Mouse (Mus musculus): Measurements from ENCODE around the gene Slc12a1.

Gene Slc12a1

DNA sequence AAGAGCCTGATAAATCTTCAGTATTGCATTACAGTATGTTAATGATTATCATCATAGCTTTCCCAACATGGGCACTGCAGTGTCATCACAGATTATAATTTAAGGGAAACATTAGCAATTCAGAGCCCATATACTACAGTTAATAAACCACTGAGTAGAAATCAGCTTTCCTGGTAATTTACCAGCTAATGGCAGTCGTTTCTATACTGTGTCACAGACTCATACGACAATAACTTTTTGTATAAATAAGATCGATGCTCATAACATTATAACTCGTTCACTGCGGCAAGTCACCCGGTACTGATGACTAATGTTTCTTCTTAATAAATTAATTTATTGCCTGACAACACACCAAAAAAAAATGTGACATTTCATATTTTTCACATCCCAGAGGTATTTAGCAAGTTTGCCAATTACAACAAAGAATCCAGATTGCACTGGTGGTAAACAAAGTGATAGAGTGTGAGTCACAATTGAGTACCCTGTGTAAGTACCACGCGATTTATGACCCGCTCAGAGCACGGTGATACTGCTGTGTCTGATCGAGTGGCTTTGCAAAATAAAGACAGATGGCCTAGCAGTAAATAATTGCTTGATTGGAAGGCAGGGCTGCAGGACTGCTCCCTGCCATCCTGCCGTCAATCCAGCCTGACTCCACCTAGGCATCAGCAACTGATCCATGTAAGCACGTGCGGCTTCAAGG, 56.7 kb downstream of the Slc12a1 start:
- no peak for DNase-seq (ENCODE audit: low read depth, low spot score)

DNA sequence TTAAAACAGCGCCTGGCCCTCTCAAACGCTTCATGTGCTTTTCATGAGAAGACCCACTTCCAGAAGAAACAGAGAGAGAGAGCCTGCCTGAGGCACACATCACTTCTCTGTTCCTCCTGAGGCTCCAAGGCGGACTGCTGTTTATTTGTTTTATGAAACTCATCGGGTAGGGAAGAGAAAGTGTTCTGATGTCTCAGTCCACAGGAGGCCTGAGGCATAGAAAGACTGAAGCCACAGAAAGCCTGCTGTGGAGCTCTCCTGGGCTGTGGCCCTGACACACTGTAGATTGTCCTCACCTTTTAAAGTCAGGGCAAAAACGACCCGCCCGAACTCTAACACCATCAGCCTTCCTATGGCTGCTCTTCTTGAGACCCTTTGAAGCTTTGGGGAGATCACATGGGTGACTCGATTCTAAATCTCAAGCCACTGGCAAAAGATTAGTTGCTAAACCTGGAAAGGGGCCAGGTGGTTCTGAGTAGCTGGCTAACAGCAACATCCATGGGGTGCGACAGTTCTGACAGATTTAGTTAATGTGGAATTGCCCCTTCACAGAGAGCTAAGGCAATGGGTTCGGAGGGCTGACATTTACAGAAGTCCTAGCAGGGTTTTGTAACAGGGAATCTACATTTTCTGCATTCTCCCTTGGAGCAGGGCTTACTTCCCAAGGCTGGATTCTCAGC, 59.7 kb downstream of the Slc12a1 start:
- DNase-seq (ENCODE audit: low read depth, low spot score): no peak

DNA sequence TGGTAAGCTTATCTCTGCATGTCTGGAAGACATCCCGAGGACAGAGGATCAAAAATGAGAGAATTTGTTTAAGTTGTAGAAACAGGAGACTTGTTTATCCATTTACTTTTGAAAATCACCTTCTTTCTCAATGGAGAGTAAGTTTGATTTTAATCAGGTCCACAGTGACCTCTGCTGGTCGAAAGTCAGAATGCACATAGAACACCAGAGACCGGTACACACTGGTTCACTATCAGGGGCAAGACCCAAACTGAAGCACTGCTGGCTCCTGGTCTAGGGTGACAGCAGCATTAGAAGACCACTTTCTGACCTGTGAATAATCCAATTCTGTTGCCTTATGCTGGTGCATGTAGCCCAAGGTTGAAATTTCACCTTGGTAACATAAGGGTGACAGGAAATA, 62.3 kb downstream of the Slc12a1 start:
- peak; percentile 27 for DNase-seq (ENCODE audit: low read depth, low spot score)

DNA sequence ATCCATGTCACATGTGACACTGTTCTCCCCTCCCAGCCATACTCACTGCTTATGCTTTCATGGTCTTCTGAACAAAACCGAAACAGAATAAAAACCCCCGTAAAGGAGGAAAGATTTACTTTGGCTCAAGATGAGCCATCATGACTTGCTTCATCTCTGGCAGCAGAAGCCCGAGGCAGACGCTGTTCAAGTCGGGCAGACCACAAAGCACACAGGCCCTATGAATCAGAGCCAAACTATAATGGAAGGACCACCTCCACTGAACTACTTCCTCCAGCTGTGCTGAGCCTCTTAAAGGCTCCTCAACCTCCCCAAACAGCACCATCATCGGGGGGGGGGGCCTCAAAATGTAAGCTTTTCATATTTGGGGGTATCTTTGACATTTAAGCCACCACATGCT, 65.0 kb downstream of the Slc12a1 start:
- DNase-seq (ENCODE audit: low read depth, low spot score): no peak

DNA sequence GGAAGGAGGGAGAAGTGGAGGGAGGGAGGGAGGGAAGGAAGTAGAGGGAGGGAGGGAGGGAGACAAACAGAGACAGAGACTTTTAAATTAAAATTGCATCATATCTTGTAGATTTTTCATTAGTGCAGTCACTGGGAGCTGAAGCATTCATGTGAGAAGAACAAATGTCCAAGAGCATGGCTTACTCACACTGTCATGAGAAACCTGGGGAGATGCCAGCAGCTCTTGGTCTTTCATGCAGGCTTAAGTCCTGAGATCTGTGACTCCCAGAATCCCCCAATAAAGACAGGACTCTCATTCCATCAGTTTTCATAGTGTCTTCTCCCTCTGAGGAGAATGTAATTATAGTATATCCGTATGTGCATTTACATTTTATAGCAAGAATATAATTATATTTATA, 66.3 kb downstream of the Slc12a1 start:
- no peak for DNase-seq (ENCODE audit: low read depth, low spot score)

DNA sequence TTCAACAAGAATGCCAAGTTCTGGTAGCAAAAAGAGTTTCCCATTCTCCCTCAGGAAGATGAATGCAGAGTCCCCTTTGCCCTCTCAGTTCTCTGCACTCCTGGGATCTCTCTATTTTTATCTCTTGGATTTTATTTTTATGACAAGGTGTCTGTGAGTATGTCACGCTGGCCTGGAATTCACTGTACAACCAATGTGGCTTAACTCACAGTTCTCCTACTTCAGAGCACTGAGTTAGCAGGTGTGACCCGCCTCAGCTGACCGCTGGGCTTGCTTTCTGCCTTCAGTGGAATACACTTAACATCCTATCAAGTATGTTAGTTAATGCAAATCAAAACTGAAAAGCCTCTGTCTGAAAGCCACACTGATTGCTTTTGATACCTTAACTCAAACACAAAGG, 67.0 kb downstream of the Slc12a1 start:
- DNase-seq (ENCODE audit: low read depth, low spot score): no peak

DNA sequence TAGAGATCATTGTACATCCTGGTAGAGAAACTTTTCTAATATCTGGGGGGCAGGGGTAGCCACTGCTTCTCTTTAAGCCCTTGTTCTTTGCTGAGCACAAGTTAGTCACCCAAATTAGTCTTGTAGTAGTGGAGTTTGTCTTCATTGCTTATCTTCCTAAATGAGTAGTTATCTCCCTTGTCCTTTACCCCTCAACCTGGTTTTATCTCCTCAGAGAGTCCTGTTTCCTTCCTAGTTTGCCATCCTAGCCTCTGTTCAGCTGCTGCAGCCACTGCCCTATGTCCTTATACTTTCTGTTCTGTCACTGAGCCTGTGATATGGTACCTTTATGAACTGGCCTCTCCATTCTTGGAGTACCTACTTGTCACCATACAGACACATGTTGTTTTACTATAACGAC, 69.4 kb downstream of the Slc12a1 start:
- no peak for DNase-seq (ENCODE audit: low read depth, low spot score)

DNA sequence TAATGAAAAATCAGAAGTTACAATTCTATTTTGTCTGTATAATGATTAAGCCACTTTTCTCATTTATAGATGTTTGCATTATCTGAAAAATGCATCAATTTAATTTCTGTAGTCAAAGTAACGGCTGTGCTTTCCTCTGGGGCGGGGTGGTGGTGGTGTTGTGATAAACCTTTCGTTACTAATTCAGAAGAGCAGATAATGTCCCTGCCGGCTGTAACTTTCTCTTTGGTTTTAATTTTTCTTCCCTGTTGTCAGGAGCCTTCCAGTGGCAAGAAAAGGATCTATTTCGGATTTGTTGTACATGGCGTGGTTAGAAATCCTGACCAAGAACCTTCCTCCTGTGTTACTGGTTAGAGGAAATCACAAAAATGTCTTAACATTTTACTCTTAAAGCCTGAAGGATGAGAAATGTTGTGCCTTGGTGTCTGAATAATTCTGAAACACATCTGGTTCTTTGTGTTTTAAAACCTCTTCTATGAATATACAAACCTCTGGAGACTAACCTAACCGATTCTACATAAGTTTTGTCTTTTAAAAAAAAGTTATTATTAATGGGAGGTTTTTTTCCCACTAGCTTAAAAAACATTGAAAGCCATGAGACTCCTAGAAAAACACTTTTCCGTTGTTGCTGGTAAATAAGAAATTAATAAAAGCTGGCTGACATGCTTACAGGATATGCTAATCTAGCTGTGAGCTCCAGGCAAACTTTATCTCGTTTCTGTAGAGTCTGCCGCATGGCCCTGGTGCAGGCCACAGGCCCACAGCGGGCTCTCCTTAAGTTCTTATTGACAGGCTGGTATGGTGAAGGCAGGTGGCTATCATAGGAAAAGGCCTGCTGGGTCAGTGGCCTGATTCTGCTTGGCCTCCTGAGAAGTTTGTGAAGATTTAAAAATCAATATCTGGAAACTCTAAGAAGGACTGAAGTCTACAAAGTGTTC, 76.4 kb downstream of the Slc12a1 start:
- no peak for DNase-seq (ENCODE audit: low read depth, low spot score)

DNA sequence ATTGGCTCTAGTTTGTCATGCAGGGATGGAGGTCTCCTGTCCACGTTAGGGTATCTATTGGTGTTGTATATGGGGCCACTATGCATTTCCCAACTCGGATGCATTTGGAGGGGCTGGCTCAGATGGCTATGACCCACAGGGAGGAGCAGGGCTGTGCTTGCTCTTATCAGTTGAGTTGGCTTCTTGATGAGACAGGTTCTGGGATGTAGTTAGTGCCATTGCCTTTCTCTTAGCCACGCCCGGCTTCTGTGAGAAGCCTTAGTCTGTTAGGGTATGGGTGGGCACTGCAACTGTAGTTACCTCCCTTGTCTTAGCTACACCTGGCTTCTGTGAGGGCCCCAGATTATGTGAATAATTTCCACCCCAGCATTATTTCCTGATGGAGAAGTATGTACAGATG, 79.9 kb downstream of the Slc12a1 start:
- no peak for DNase-seq (ENCODE audit: low read depth, low spot score)

DNA sequence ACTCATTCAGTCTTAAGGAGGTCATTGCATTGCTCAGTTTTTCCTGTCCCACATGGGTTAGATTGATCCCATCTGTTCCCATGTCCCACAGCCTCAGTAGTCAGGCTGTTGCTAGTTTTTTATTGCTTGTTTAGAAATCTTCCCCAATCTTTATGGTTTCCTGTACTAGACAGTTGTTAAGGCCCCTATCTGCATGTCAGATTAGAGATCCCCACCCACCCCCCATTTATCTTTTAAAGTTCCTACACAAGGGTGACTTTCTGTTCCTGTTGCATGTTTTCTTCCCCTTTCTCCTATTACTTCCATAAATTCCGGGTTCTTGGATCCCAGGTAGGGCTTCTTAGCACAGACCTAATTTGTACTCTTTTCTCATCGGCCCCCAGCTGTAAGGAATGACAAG, 81.2 kb downstream of the Slc12a1 start:
- DNase-seq (ENCODE audit: low read depth, low spot score): no peak

DNA sequence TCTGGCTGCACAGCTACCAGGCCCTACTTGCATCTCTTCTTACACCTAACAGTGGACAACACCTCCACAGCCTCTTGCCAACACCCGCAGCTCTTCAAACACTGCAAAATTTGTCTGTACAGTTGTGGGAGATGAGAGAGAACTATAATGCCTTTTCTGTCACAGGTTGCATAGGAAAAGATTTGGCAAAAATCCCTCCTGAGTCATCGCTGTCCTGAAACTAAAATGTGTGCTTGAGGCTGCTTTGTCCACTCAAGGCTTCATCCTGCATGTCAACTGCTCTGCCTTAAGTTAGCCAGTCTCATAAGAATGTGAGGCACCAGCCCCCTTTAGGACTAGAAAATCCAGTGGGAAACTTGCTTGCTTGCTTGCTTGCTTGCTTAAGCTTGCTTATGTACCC, 81.7 kb downstream of the Slc12a1 start:
- DNase-seq (ENCODE audit: low read depth, low spot score): no peak

DNA sequence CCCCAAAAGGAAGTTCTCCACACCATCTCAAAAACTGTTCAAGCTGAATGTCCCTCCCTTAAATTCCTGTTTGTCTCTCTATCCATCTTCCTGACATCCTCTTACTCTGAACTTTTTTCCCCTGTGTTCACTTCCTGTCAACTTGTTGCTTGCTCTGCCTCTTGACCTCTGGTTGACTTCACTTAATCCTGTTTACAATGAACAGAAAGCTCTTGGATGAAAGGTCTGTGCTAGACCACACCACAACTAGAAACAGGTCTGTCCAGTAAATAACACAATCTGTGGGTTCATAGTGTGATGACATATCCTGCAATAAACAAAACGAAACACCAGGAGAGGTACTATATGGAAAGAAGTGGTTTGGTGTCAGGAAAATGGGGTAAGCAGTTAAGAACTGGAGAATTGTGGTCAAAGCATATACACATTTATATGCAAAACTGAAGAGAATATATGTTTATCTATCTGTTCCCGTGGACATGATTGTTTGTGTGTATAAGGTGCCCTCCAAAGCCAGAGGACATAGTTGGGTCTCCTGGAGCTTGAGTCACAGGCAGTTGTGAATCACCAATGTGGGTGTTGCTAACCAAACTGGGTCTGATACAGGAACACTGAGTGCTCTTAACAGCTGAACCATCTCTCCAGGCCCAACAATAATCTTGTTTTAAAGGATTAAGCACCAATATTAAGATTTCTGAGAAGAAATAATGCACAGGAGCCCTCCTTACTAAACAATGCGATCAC, 93.4 kb downstream of the Slc12a1 start:
- no peak for DNase-seq (ENCODE audit: low read depth, low spot score)

DNA sequence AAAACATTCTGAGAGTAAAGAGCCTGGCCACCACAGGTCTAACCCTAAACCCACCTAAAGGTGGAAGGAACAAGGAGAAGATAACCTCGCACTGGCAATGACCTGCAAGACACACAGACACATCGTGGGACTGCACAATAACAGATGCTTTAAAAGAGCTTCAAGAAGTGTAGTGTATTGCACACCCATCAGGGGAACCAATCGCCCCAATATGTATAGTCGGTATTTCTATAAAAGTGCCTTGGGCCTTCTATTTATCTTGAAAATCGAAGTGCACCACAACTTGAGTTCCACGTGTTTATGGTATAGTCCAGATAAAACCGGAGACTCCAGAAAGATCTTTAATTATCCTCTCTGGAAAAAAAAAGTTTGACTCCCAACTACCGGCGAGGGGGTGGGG, 94.4 kb downstream of the Slc12a1 start:
- DNase-seq (ENCODE audit: low read depth, low spot score): no peak

DNA sequence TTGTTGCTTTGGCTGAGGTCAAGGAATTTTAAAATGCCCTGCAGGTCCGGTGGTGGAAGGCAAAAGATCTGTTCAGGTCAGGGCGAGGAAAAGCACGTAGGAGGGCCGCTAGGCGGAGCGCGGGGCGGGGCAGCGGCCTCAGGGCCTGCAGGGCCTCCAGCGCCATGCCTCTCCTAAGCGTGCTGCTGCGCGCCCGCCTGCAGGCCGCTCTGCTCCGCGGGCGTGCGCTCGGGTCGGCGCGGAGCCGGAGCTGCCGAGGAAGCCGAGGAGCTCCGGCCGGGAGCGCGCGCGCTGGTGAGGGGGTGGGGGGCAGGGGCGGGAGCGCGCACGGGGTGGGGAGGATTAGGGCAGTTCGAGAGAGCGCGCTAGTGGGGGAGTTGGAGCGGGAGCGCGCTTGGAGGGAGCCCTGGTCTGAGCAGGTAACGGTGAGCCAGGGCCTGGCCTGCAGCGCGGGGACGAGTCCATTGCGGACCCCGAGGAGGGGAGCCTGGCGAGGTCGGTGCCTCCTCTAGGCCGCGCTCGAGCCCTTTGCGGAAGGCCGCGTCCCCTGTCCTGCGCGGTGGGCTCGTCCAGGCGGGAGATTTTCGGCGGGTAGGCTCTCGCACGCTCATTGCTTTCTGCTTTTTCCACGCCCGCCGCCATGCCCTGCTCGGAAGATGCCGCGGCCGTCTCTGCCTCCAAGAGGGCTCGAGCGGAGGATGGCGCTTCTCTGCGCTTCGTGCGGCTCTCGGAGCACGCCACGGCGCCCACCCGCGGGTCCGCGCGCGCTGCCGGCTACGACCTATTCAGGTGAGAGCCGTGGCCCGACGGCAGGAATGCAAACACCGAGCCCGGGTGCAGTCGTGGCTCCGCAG, 95.0 kb downstream of the Slc12a1 start, which contains the start of gene Dut:
Dut (plus strand) TSS at position 83 of the 854 bp plus-strand sequence.
- DNase-seq (ENCODE audit: low read depth, low spot score): peak; percentile 89

DNA sequence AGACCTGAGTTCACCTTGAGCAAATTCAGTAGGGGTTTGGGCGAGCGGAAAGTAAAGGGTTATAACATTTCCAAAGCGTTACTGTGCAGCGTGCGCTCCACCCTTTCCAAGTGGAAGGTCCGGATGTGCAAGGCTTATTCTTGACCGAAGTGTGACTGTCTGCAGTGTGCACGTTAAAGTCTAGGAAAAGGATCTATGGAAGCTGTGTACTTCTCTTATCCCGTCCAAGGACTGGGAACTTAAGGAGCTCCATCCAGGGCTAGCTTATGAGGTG, 95.6 kb downstream of the Slc12a1 start:
- DNase-seq (ENCODE audit: low read depth, low spot score): no peak

DNA sequence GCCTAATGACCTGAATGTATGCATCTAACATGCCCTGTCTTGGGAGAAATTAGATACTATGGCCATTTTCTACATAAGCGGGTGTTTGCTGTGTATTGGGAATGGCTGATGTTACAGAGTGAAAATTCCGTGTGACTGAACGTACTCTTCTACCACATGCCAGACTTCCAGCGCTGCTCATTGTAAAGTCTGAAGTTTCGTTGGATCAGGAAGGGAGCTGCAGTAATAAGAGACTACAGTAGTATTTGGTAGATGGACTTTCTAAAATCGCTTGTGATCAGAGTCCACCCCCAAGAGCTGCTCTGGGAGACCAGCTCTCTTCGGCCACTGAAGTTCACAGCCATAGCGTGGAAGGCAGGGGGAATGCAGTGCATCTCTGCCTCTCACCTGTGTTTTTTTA, 96.0 kb downstream of the Slc12a1 start:
- no peak for DNase-seq (ENCODE audit: low read depth, low spot score)

DNA sequence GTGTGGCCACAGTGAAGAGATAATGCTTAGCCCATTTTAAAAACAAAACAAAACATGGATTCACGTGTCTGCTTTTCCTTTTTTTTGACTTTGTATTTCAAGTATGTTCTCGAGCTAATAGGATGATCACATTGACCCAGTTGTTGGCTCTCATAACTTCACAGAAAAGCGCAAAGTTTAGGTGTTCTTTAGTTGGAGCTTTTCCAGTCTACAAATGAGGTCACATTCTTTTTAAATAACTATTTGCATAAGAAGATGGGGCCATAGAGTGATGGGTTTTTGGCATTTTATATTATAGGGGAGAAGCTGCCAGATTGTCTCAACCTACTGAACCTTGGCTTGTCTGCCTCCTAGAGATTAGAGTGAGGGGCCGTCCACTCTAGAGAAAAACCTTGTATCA, 97.0 kb downstream of the Slc12a1 start:
- no peak for DNase-seq (ENCODE audit: low read depth, low spot score)

DNA sequence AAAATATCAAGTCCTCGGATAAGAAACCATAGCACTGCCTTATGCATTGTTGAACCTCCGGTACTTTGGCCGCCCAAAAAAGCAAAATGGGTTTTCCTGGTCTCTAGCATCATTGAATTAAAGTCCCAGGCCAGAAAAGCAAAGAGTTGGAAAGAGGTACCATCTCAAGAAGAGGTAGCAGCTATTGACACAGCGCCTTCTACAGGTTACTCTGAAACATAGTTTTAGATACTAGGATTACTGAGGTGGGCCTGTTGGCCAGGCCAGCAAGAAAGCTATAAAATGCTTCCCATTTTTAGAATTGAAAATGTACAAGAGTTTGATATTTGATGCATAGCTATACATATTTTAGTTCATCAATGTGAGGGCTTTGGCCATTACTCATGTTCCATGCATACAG, 97.6 kb downstream of the Slc12a1 start:
- no peak for DNase-seq (ENCODE audit: low read depth, low spot score)

DNA sequence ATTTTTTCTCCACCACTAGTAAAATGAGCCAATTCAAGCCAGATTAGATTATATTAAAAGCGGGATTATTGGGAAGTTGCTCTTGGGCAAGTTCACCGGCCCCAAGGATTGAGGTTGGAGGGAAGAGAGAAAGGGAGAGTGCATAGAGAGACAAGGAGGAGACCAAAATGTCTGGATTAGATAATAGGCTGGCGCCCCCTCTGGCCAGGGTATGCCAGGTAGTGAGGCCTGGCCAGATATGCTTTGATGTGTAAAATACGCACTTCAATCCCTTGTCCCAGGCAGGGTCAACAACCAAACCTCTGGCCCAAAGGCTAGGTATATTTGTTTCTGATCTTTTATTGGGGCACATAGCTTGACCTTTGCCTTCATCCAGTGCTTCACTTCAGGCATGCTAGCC, 99.5 kb downstream of the Slc12a1 start:
- DNase-seq (ENCODE audit: low read depth, low spot score): no peak

DNA sequence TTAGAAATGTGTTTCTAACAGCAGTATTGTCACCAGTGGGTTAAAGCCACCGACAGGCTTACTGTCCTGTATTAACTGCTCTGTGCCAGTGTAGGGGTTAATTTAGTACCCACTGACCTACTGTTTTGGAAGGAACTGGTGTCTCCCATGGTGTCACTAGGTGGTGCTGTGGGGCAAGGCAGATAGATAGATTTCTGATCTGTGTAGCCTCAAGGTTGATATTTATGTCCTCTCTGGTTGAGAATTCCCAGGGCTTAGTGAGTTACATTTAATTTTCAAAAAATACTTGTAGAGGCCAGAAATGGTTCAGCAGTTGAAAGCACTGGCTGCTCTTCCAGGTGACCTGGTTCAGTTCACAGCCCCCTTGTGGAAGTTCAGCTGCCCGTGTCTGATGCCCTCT, 100.0 kb downstream of the Slc12a1 start:
- no peak for DNase-seq (ENCODE audit: low read depth, low spot score)

DNA sequence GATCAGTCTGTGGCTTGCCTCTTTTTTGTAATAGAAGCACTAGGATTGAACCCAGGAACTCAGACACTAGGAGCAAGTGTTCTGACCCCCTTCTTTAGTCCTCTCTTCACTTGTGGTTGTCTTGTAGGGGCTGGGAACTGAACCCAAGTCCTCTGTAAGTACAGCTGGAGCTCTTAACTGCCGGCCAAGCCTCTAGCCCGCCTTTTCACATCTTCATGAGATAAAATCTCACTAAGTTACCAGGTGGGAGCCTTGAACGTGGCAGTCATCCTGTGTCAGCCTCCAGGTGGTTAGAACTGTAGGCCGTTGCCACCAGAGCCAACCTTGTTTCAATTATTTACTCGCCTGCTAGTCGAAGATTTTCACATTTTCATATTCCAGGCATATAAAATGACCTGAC, 101.4 kb downstream of the Slc12a1 start:
- DNase-seq (ENCODE audit: low read depth, low spot score): no peak
